Mouse (Mus musculus) forebrain, embryonic 14.5 days (tissue): ENCODE measurements at regions not wholly inside any gene's neighbourhood (a gene's known extent, or its start where the extent isn't known, plus 50 kb on each side); places are given as distances from the start of the nearest gene placed in this dataset.

ENCODE experiments used
- ATAC-seq: fragments of 200-750 bp; cut with Nextera tagmentation; 2 replicates; pipeline ENCODE4 v1.8.0; 2017; ENCODE audit warnings: mild to moderate bottlenecking, moderate library complexity
- DNase-seq: peaks from one replicate; pipeline ENCODE4 v3.0.0-alpha.2; 2015; ENCODE audit warnings: low spot score
- H3K27ac ChIP-seq: fragments of 300-500 bp; sonication (generic); 2 replicates; pipeline ENCODE4 v1.5.1; 2014; ENCODE audit warnings: low read depth, mild to moderate bottlenecking, control low read depth, low read length, moderate library complexity
- H3K27me3 ChIP-seq: fragments of 300-500 bp; sonication (generic); replicated peaks from 2 replicates; pipeline ENCODE4 v1.6.1; 2014; ENCODE audit warnings: low read length, control low read depth, mixed read lengths; ENCODE audit not compliant: control insufficient read depth, insufficient read depth
- H3K36me3 ChIP-seq: fragments of 300-500 bp; sonication (generic); 2 replicates; pipeline ENCODE4 v1.6.1; 2014; ENCODE audit warnings: low read length, control low read depth; ENCODE audit not compliant: control insufficient read depth, insufficient read depth
- H3K4me1 ChIP-seq: fragments of 300-500 bp; sonication (generic); 2 replicates; pipeline ENCODE4 v1.6.1; 2014; ENCODE audit warnings: antibody characterized with exemption, low read length, control low read depth; ENCODE audit not compliant: control insufficient read depth, insufficient read depth
- H3K4me2 ChIP-seq: fragments of 300-500 bp; sonication (generic); 2 replicates; pipeline ENCODE4 v1.6.1; 2014; ENCODE audit warnings: mild to moderate bottlenecking, control low read depth, low read length
- H3K4me3 ChIP-seq: fragments of 300-500 bp; sonication (generic); 2 replicates; pipeline ENCODE4 v1.5.1; 2014; ENCODE audit warnings: low read depth, low read length, control low read depth
- H3K9ac ChIP-seq: fragments of 300-500 bp; sonication (generic); 2 replicates; pipeline ENCODE4 v1.6.1; 2014; ENCODE audit warnings: mild to moderate bottlenecking, low read length, control low read depth, moderate library complexity
- H3K9me3 ChIP-seq: fragments of 300-500 bp; sonication (generic); replicated peaks from 2 replicates; pipeline ENCODE4 v1.6.1; 2016; ENCODE audit warnings: low read length, control low read depth, mixed read lengths; ENCODE audit not compliant: control insufficient read depth
- WGBS: fragments of 180-500 bp; shearing (Covaris S2); extraction: QIAGEN DNeasy Blood & Tissue Kit; methylation state at CpG from one replicate; pipeline ENCODE4 v1.1.7; 2014; 5-methylcytosine and 5-hydroxymethylcytosine counted together

- WGBS = 36% methylated on average over 3 of the region's 3 CpGs
- no peak for ATAC-seq
Measured at GRCm38 (mm10) chr1:10938436-10938835, 475.5 kb upstream of the A830018L16Rik start.

DNA sequence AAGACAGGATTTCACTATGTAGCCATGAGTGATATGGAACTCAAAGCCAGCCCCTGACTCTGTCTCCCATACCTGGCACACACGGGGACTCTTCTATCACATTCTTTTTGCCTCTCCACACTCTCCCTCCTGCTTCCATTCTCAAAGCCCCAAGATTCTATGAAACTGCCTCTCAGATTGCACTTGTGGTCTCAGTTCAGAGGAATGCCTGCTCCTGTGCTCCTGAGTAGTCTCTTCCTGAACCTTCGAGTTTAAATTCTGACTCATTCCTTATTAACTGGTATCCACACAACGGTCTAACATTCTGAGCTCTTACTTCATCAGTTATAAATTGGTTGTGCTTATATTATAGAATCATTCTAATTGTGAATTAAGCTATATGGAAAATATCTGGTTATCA, 473.6 kb upstream of the A830018L16Rik start:
- Histone ChIP-seq H3K9me3 (no peaks in the 10 kb centered on the region), H3K9ac (no peak overlapping the region), H3K36me3 (no peaks in the 10 kb centered on the region), H3K4me2 (no peak overlapping the region), H3K27ac (no peak overlapping the region), H3K4me1 (no peaks in the 10 kb centered on the region), H3K27me3 (no peaks in the 10 kb centered on the region), H3K4me3 (no peak overlapping the region)
- DNase-seq (no peak), ATAC-seq (no peak)
- WGBS = 87% methylated on average over 3 of the region's 3 CpGs

More at GRCm38 (mm10) chr1:10938436-10938835, 475.5 kb upstream of the A830018L16Rik start:
- no peak overlapping the region for H3K4me3 ChIP-seq
- H3K9me3 ChIP-seq = no peaks in the 10 kb centered on the region
- H3K4me2 ChIP-seq = no peak overlapping the region
- H3K27ac ChIP-seq = no peak overlapping the region
- H3K36me3 ChIP-seq = no peaks in the 10 kb centered on the region
- no peaks in the 10 kb centered on the region for H3K27me3 ChIP-seq
- no peak overlapping the region for H3K9ac ChIP-seq
- DNase-seq = no peak
- H3K4me1 ChIP-seq = no peaks in the 10 kb centered on the region

DNA sequence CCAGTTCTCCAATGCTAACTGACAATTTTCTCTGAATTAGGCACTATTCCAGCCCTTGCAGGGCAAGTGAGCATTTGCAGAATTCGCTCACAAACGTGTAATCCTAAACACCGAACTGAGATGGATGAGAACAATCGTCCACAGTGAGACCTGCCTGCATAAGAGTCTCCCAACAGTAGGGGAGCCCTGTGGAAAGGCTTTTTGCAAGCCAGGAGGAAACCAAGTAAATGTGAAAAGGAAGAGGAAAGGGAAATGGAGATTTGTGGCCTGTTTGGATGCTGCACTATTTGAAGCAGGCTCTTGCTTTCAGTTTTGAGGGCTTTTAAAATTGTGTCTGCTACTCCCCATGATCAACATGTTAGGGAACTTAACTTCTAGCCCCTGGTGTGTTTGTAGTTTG, 470.9 kb upstream of the A830018L16Rik start:
- DNase-seq = peak; percentile 8
- Histone ChIP-seq H3K4me2 (no peak overlapping the region), H3K4me1 (no peaks in the 10 kb centered on the region), H3K9ac (no peak overlapping the region), H3K27me3 (no peaks in the 10 kb centered on the region), H3K9me3 (no peaks in the 10 kb centered on the region), H3K4me3 (no peak overlapping the region), H3K27ac (no peak overlapping the region), H3K36me3 (no peaks in the 10 kb centered on the region)
- no peak for ATAC-seq
- WGBS = 31% methylated on average over 4 of the region's 4 CpGs
